Mouse (Mus musculus) testis, adult 2 months (tissue): ENCODE data around the gene 6030468B19Rik.

Source experiments
- CTCF ChIP-seq: fragments of 200-500 bp; IDR thresholded peaks from 2 replicates; pipeline ENCODE4 v1.5.1; 2012; ENCODE audit warnings: low read depth, mild to moderate bottlenecking, inconsistent platforms, low read length, moderate library complexity; ENCODE audit not compliant: control insufficient read depth, insufficient read depth, insufficient replicate concordance
- POLR2A ChIP-seq: fragments of 200-500 bp; IDR thresholded peaks from 2 replicates; pipeline ENCODE4 v1.6.1; 2012; ENCODE audit warnings: low read depth, mild to moderate bottlenecking, inconsistent platforms, low read length, moderate library complexity; ENCODE audit not compliant: control insufficient read depth

DNA sequence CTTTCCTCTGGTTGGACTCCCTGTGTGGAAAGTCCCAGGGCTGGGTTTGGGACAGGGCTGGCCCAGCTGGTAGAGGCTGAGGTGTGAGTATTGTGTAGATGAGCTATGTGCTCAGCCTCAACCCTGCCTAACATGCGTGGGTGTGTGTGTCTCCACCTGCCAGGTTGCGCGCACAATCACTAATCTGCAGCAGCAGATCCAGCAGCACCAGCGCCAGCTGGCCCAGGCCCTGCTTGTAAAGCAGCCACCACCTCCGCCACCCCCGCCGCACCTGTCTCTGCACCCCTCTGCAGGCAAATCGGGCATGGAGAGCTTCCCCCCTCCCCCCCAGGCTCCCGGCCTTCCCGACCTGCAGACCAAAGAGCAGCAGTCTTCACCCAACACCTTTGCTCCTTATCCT lies 48.0 kb upstream of the 6030468B19Rik start:
- TF ChIP-seq POLR2A = no peak
- no peak for TF ChIP-seq CTCF
